Mouse (Mus musculus): ENCODE measurements around the gene Il10rb.

- no peak for TF ChIP-seq CTCF (conservative IDR thresholded peaks at IDR 0.05 in 1 of 2, IDR thresholded peaks at IDR 0.05 in 1 of 2; ENCODE audit: low read depth in 2 of 2, low read length in 2 of 2)
- TF ChIP-seq MEF2A (IDR thresholded peaks at IDR 0.05; ENCODE audit: borderline replicate concordance, low read depth, low read length), result peak; percentile 83
- no peak for TF ChIP-seq USF1 (IDR thresholded peaks at IDR 0.05; ENCODE audit: low read depth, low read length)
- TF ChIP-seq E2F4 (IDR thresholded peaks at IDR 0.05; ENCODE audit: insufficient replicate concordance, low read depth, low read length), result no peak
- peak; percentile 51; the same call in 1 of the 2 replicates for TF ChIP-seq POLR2A (IDR thresholded peaks at IDR 0.05; ENCODE audit: low read depth, low read length)
- peak; percentile 41 for TF ChIP-seq HCFC1 (IDR thresholded peaks at IDR 0.05; ENCODE audit: low read depth, low read length)
These were observed 7.9 kb upstream of the Il10rb start for GRCm38 (mm10) chr16:91398030-91398429.

Measured in CH12.LX (cell line).